Mouse (Mus musculus) lung, embryonic 14.5 days (tissue): Measurements from ENCODE around the gene Fggy. TPM values are rescaled to one million over a fixed set of nuclear protein-coding genes. Genes with fewer than 3 reads are reported as not detected.

Source experiments
- ATAC-seq: fragments of 200-750 bp; cut with Nextera tagmentation; 2 replicates; pipeline ENCODE4 v1.8.0; 2017; ENCODE audit warnings: mild to moderate bottlenecking, moderate TSS enrichment, moderate library complexity; ENCODE audit not compliant: insufficient read depth
- DNase-seq: peaks from one replicate; pipeline ENCODE4 v3.0.0-alpha.2; 2015
- H3K27ac ChIP-seq: fragments of 300-500 bp; sonication (generic); 2 replicates; pipeline ENCODE4 v1.5.1; 2014; ENCODE audit warnings: low read depth, mild to moderate bottlenecking, moderate library complexity
- H3K27me3 ChIP-seq: fragments of 300-500 bp; sonication (generic); 2 replicates; pipeline ENCODE4 v1.6.1; 2014; ENCODE audit warnings: low read length, control low read depth; ENCODE audit not compliant: insufficient read depth
- H3K36me3 ChIP-seq: fragments of 300-500 bp; sonication (generic); 2 replicates; pipeline ENCODE4 v1.6.1; 2014; ENCODE audit warnings: control low read depth; ENCODE audit not compliant: insufficient read depth
- H3K4me1 ChIP-seq: fragments of 300-500 bp; sonication (generic); 2 replicates; pipeline ENCODE4 v1.6.1; 2014; ENCODE audit warnings: antibody characterized with exemption, control low read depth; ENCODE audit not compliant: insufficient read depth
- H3K4me2 ChIP-seq: fragments of 300-500 bp; sonication (generic); 2 replicates; pipeline ENCODE4 v1.6.1; 2014; ENCODE audit warnings: mild to moderate bottlenecking
- H3K4me3 ChIP-seq: fragments of 300-500 bp; sonication (generic); 2 replicates; pipeline ENCODE4 v1.5.1; 2014; ENCODE audit warnings: low read depth, low read length
- H3K9ac ChIP-seq: fragments of 300-500 bp; sonication (generic); 2 replicates; pipeline ENCODE4 v1.6.1; 2014
- H3K9me3 ChIP-seq: fragments of 300-500 bp; sonication (generic); 2 replicates; pipeline ENCODE4 v1.6.1; 2016; ENCODE audit warnings: low read depth, low read length, control low read depth
- CTCF ChIP-seq: IDR thresholded peaks from 2 replicates; pipeline ENCODE4 v1.5.1; 2016; ENCODE audit warnings: antibody characterized with exemption, low read depth
- WGBS: fragments of 180-500 bp; shearing (Covaris S2); extraction: QIAGEN DNeasy Blood & Tissue Kit; methylation state at CpG from one replicate; pipeline ENCODE4 v1.1.7; 2014; 5-methylcytosine and 5-hydroxymethylcytosine counted together
- polyA plus RNA-seq: library from polyadenylated mRNA; unstranded; fragments of >200 nt; fragmentation: Nextera tagmentation; extraction: Ambion mirVana; gene quantifications from 2 replicates; pipeline ENCODE4 v1.2.1, GENCODE M21; 2014

Gene Fggy
- polyA plus RNA-seq, 1 experiment from 2014 or later, result 9.8 TPM

- DNase-seq, result no peak
These were observed 14.3 kb downstream of the Fggy start for GRCm38 (mm10) chr4:95571621-95572020.

DNA sequence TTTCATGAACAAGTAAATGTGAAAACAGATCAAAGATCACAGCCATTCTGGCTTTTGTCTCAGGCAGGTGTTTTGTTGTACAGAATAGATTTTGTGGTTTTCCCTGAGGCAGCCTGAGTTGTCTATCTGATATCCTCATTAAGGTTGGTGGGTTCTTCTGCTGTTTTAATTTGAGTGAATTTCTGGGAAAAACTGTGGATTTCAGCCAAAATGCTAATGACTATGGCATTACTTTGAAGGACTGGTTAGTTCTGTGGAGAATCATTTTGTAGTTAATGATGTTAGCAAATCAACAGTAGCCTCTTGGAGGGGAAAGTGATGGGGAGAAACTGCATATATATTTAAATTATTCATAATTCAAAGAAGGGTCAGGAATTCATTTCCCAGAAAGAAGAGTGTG, 16.4 kb downstream of the Fggy start:
- H3K9me3 ChIP-seq, result no peaks in the 10 kb centered on the region
- H3K9ac ChIP-seq, result no peak overlapping the region
- no peak for ATAC-seq
- H3K27ac ChIP-seq, result no peak overlapping the region
- no peak for DNase-seq
- no peak for TF ChIP-seq CTCF
- no peaks in the 10 kb centered on the region for H3K27me3 ChIP-seq
- no peaks in the 10 kb centered on the region for H3K4me1 ChIP-seq
- H3K4me3 ChIP-seq, result no peak overlapping the region
- H3K36me3 ChIP-seq, result no peaks in the 10 kb centered on the region
- H3K4me2 ChIP-seq, result no peak overlapping the region

More at GRCm38 (mm10) chr4:95571621-95572020, 14.3 kb downstream of the Fggy start:
- Histone ChIP-seq H3K9ac (no peak overlapping the region), H3K27ac (no peak overlapping the region), H3K4me2 (no peak overlapping the region), H3K4me1 (no peaks in the 10 kb centered on the region), H3K27me3 (no peaks in the 10 kb centered on the region), H3K4me3 (no peak overlapping the region), H3K9me3 (no peaks in the 10 kb centered on the region), H3K36me3 (no peaks in the 10 kb centered on the region)
- no peak for TF ChIP-seq CTCF
- 71% methylated on average over 3 of the region's 3 CpGs for WGBS
- no peak for ATAC-seq

GRCm38 (mm10) chr4:95575411-95575911, 18.2 kb downstream of the Fggy start:
- H3K36me3 ChIP-seq, result no peaks in the 10 kb centered on the region
- H3K27ac ChIP-seq, result no peak overlapping the region
- H3K4me1 ChIP-seq, result no peaks in the 10 kb centered on the region
- H3K9me3 ChIP-seq, result no peaks in the 10 kb centered on the region
- DNase-seq (peak; percentile 13), ATAC-seq (no peak)
- H3K9ac ChIP-seq, result no peak overlapping the region
- no peak for TF ChIP-seq CTCF
- H3K27me3 ChIP-seq, result no peaks in the 10 kb centered on the region
- WGBS, result 71% methylated on average over 3 of the region's 3 CpGs
- H3K4me2 ChIP-seq, result no peak overlapping the region
- H3K4me3 ChIP-seq, result no peak overlapping the region

DNA sequence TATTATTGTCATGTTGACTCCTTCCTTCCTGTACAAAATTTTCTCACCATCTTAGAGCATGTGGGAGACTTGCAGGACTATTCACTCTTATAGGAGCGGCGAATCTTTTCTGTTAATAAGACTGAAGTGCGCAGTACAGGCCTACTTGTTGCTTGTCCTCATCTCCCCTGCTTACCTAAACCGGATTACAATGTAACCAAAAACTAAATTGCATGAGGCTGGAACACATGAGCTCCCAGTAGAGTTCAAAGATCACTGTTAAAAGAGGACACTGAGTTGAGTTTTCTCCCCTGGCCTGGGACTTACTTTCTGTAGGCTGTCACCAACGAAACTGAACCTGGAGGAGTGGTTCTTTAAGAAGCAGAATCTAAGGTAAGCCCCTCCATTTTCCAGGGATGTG, 21.9 kb downstream of the Fggy start:
- Histone ChIP-seq H3K4me3 (no peak overlapping the region), H3K4me1 (no peaks in the 10 kb centered on the region), H3K9me3 (no peaks in the 10 kb centered on the region), H3K9ac (no peak overlapping the region), H3K27ac (no peak overlapping the region), H3K27me3 (no peaks in the 10 kb centered on the region), H3K4me2 (no peak overlapping the region), H3K36me3 (no peaks in the 10 kb centered on the region)
- DNase-seq (no peak), ATAC-seq (no peak)
- no peak for TF ChIP-seq CTCF
- 88% methylated on average over 5 of the region's 5 CpGs for WGBS

DNA sequence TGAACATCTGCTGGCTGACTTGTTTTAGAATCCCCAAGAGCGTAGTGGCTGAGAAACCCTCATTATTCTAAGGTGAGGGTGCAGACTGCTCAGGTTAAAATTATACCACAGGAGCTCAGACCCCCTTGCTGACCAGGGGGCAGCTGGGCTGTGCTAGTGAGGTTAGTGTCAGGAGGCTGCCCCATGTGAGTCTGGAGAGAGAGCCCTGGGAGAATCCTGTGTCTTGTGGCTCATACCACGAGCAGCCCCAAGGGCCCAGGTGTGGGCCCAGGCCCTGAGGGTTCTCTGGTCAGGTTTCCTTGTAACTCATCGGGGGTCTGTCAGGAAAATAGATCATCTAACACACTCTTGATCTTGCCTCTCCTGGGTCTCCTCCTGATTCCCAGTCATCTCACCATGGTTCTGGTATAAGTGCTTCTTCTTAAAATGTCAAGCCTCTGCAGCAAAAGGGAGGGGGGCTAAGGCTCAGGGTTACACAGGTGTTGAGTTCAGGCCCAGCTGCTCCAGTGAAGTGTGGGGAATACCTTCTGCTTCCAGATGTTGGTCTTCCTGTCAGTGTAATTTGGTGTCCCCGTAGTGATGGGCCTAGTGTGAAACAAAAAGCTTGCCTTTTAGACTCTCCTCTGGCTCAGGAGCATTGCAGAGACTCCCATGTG, 26.9 kb downstream of the Fggy start:
- H3K27me3 ChIP-seq, result no peaks in the 10 kb centered on the region
- no peak overlapping the region for H3K27ac ChIP-seq
- no peaks in the 10 kb centered on the region for H3K4me1 ChIP-seq
- 73% methylated on average over 4 of the region's 4 CpGs for WGBS
- ATAC-seq, result no peak
- H3K36me3 ChIP-seq, result no peaks in the 10 kb centered on the region
- no peak overlapping the region for H3K4me3 ChIP-seq
- no peaks in the 10 kb centered on the region for H3K9me3 ChIP-seq
- no peak overlapping the region for H3K4me2 ChIP-seq
- no peak overlapping the region for H3K9ac ChIP-seq
- TF ChIP-seq CTCF, result no peak
- no peak for DNase-seq

GRCm38 (mm10) chr4:95586274-95587001, 29.1 kb downstream of the Fggy start:
- H3K27me3 ChIP-seq, result no peaks in the 10 kb centered on the region
- ATAC-seq (no peak), DNase-seq (no peak)
- TF ChIP-seq CTCF, result no peak
- H3K9me3 ChIP-seq, result no peaks in the 10 kb centered on the region
- H3K36me3 ChIP-seq, result no peaks in the 10 kb centered on the region
- H3K4me3 ChIP-seq, result no peak overlapping the region
- 69% methylated on average over 4 of the region's 4 CpGs for WGBS
- H3K4me1 ChIP-seq, result no peaks in the 10 kb centered on the region
- H3K4me2 ChIP-seq, result no peak overlapping the region
- no peak overlapping the region for H3K27ac ChIP-seq
- no peak overlapping the region for H3K9ac ChIP-seq

DNA sequence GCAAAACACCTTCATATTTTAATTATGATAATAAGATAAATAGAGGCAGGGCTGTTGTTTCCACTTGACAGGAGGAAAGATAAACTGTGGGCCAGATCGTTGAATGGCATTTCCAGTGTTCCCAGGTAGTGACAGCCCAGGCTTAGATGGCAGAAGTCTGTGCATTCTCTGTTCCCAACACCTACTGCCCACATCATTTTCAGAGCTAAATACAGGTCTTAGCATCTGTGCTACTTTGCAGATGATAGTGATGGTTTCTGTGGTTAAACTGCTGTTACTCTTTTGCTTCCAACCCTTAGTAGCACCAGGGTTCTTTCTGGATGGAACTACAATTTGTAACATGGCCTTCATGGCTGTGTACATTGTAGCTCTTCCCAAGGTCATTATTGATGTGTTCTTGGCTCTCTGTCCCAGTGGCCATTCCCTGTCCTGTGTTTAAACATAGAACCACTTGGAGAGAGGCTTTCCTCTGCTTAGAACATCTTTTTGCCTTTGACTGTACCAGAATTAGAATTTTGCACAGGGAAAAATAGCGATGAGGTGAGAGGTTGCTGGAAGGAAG, 31.5 kb downstream of the Fggy start:
- Histone ChIP-seq H3K27ac (no peak overlapping the region), H3K4me1 (no peaks in the 10 kb centered on the region), H3K4me3 (no peak overlapping the region), H3K9me3 (no peaks in the 10 kb centered on the region), H3K36me3 (no peaks in the 10 kb centered on the region), H3K9ac (no peak overlapping the region), H3K27me3 (no peaks in the 10 kb centered on the region), H3K4me2 (no peak overlapping the region)
- ATAC-seq (no peak), DNase-seq (no peak)
- 72% methylated on average over 2 of the region's 2 CpGs for WGBS
- no peak for TF ChIP-seq CTCF
